Mouse (Mus musculus) heart, embryonic 11.5 days (tissue): ENCODE measurements around the gene Kcna5. TPM values are rescaled to one million over a fixed set of nuclear protein-coding genes. Genes with fewer than 3 reads are reported as not detected.

ENCODE experiments used
- ATAC-seq: fragments of 200-750 bp; cut with Nextera tagmentation; replicated peaks from 2 replicates; pipeline ENCODE4 v1.8.0; 2017; ENCODE audit warnings: moderate library complexity; ENCODE audit not compliant: insufficient number of reproducible peaks, low FRiP score, low TSS enrichment
- H3K27ac ChIP-seq: fragments of 300-500 bp; sonication (generic); 2 replicates; pipeline ENCODE4 v1.5.1; 2014; ENCODE audit warnings: mild to moderate bottlenecking, low read depth, low read length
- H3K27me3 ChIP-seq: fragments of 300-500 bp; sonication (generic); 2 replicates; pipeline ENCODE4 v1.6.1; 2014; ENCODE audit warnings: mild to moderate bottlenecking, low read length, mixed read lengths; ENCODE audit not compliant: control insufficient read depth, insufficient read depth
- H3K36me3 ChIP-seq: fragments of 300-500 bp; sonication (generic); 2 replicates; pipeline ENCODE4 v1.6.1; 2014; ENCODE audit warnings: mild to moderate bottlenecking, low read length, moderate library complexity, mixed read lengths; ENCODE audit not compliant: control insufficient read depth, insufficient read depth
- H3K4me1 ChIP-seq: fragments of 300-500 bp; sonication (generic); 2 replicates; pipeline ENCODE4 v1.6.1; 2014; ENCODE audit warnings: low read length; ENCODE audit not compliant: control insufficient read depth, insufficient read depth
- H3K4me2 ChIP-seq: fragments of 300-500 bp; sonication (generic); 2 replicates; pipeline ENCODE4 v1.6.1; 2014; ENCODE audit warnings: mild to moderate bottlenecking, moderate library complexity
- H3K4me3 ChIP-seq: fragments of 300-500 bp; sonication (generic); 2 replicates; pipeline ENCODE4 v1.5.1; 2014; ENCODE audit warnings: low read depth, low read length
- H3K9ac ChIP-seq: fragments of 300-500 bp; sonication (generic); 2 replicates; pipeline ENCODE4 v1.6.1; 2014; ENCODE audit warnings: mild to moderate bottlenecking, low read depth, low read length, moderate library complexity
- H3K9me3 ChIP-seq: fragments of 300-500 bp; sonication (generic); replicated peaks from 2 replicates; pipeline ENCODE4 v1.6.1; 2016; ENCODE audit warnings: low read length; ENCODE audit not compliant: control insufficient read depth
- WGBS: fragments of 180-500 bp; shearing (Covaris S2); extraction: QIAGEN DNeasy Blood & Tissue Kit; methylation state at CpG from one replicate; pipeline ENCODE4 v1.1.7; 2014; ENCODE audit not compliant: insufficient replicate concordance; 5-methylcytosine and 5-hydroxymethylcytosine counted together
- polyA plus RNA-seq: library from polyadenylated mRNA; unstranded; fragments of >200 nt; fragmentation: Nextera tagmentation; extraction: Ambion mirVana; gene quantifications from 2 replicates; pipeline ENCODE4 v1.2.1, GENCODE M21; 2014

Gene Kcna5
- polyA plus RNA-seq, 1 experiment from 2014 or later = 8.9 TPM

- WGBS = 54% methylated on average over 5 of the region's 5 CpGs
- Histone ChIP-seq H3K9me3 (no peaks in the 10 kb centered on the region), H3K4me1 (peaks cover 6% of the 10 kb centered on the region), H3K9ac (no peak overlapping the region), H3K36me3 (no peaks in the 10 kb centered on the region), H3K4me2 (no peak overlapping the region), H3K27me3 (no peaks in the 10 kb centered on the region), H3K27ac (no peak overlapping the region), H3K4me3 (no peak overlapping the region)
- ATAC-seq = no peak
Observed at GRCm38 (mm10) chr6:126497878-126498277, 37.3 kb downstream of the Kcna5 start.

- peaks cover under 1% of the 10 kb centered on the region; the same call in 1 of the 2 replicates for H3K4me1 ChIP-seq
- no peak overlapping the region for H3K4me2 ChIP-seq
- H3K27ac ChIP-seq = no peak overlapping the region
- H3K9ac ChIP-seq = no peak overlapping the region
- WGBS = 42% methylated on average over 6 of the region's 6 CpGs
- no peaks in the 10 kb centered on the region for H3K27me3 ChIP-seq
- H3K9me3 ChIP-seq = no peaks in the 10 kb centered on the region
- ATAC-seq = no peak
- H3K36me3 ChIP-seq = no peaks in the 10 kb centered on the region
- no peak overlapping the region for H3K4me3 ChIP-seq
Observed at GRCm38 (mm10) chr6:126497173-126497839, 37.9 kb downstream of the Kcna5 start.

GRCm38 (mm10) chr6:126487136-126487535, 48.1 kb downstream of the Kcna5 start:
- Histone ChIP-seq H3K27ac (no peak overlapping the region), H3K9me3 (no peaks in the 10 kb centered on the region), H3K4me2 (no peak overlapping the region), H3K9ac (no peak overlapping the region), H3K4me1 (peaks cover 4% of the 10 kb centered on the region; the same call in 1 of the 2 replicates), H3K27me3 (no peaks in the 10 kb centered on the region), H3K4me3 (no peak overlapping the region), H3K36me3 (no peaks in the 10 kb centered on the region)
- 39% methylated on average over 4 of the region's 4 CpGs for WGBS
- ATAC-seq = no peak

GRCm38 (mm10) chr6:126484887-126485286, 50.3 kb downstream of the Kcna5 start:
- Histone ChIP-seq H3K4me2 (0 out of 2 replicates have a peak overlapping the region, but pooled peaks have one; percentile 3), H3K4me1 (peaks cover 4% of the 10 kb centered on the region; the same call in 1 of the 2 replicates), H3K9me3 (no peaks in the 10 kb centered on the region), H3K27me3 (no peaks in the 10 kb centered on the region), H3K4me3 (no peak overlapping the region), H3K9ac (no peak overlapping the region), H3K27ac (no peak overlapping the region), H3K36me3 (no peaks in the 10 kb centered on the region)
- no peak for ATAC-seq
- WGBS = 24% methylated on average over 4 of the region's 4 CpGs

GRCm38 (mm10) chr6:126483264-126483867, 51.8 kb downstream of the Kcna5 start:
- no peak for ATAC-seq
- Histone ChIP-seq H3K27me3 (no peaks in the 10 kb centered on the region), H3K4me1 (peaks cover 4% of the 10 kb centered on the region; the same call in 1 of the 2 replicates), H3K27ac (no peak overlapping the region), H3K9me3 (no peaks in the 10 kb centered on the region), H3K9ac (no peak overlapping the region), H3K4me2 (no peak overlapping the region), H3K36me3 (no peaks in the 10 kb centered on the region), H3K4me3 (no peak overlapping the region)
- WGBS = 68% methylated on average over 11 of the region's 11 CpGs

Other genes starting within 250 kb of the Kcna5 start
- 0.08 and 0.31 TPM in 2 replicates for gene Kcna1, start 111.0 kb upstream of the Kcna5 start, polyA plus RNA-seq
- gene Kcna6, start 205.3 kb upstream of the Kcna5 start, polyA plus RNA-seq = 0.97 and 1.5 TPM in 2 replicates